Mouse (Mus musculus): ENCODE results near the gene Papola.

DNA sequence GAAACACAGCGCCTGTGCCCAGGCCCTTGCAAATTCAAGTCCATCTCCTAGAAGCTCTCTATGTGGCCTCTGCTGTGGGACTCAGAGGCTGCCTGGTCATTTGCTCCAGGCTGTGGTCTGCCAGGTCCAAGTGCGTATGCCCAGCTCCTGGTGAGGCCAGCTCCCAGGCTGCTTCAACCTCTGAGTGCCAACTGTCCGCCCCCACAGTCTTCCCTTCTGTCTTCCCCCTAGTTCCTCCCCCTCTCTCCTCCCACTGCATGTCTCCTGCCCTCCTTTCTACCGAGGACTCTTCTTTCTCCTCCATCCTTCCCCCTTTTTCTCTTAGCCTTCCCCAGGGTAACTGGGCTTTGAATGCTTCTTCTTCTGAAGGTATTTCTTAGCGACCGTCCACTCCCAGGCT, 77.6 kb downstream of the Papola start:
- no peak for TF ChIP-seq CTCF (IDR thresholded peaks at IDR 0.05; ENCODE audit: low read depth)
- no peak for TF ChIP-seq EP300 (IDR thresholded peaks at IDR 0.05; ENCODE audit: low read depth)
